Mouse (Mus musculus) small intestine, adult 2 months (tissue): Measurements from ENCODE around the gene Arhgdia. TPM values are rescaled to one million over a fixed set of nuclear protein-coding genes. Genes with fewer than 3 reads are reported as not detected.

Experiments used
- H3K27ac ChIP-seq: fragments of 200-500 bp; 2 replicates; pipeline ENCODE4 v1.5.1; 2012; ENCODE audit warnings: low read depth, low read length, control low read depth, inconsistent platforms; ENCODE audit not compliant: insufficient read depth
- H3K27me3 ChIP-seq: fragments of 200-500 bp; 2 replicates; pipeline ENCODE4 v1.6.1; 2012; ENCODE audit warnings: mild to moderate bottlenecking, moderate library complexity, low read length, inconsistent platforms; ENCODE audit not compliant: control insufficient read depth, insufficient read depth
- H3K36me3 ChIP-seq: fragments of 200-500 bp; 2 replicates; pipeline ENCODE4 v1.6.1; 2012; ENCODE audit warnings: mild to moderate bottlenecking, low read length, control low read depth, inconsistent platforms; ENCODE audit not compliant: control insufficient read depth, insufficient read depth
- H3K4me1 ChIP-seq: fragments of 200-500 bp; 2 replicates; pipeline ENCODE4 v1.6.1; 2012; ENCODE audit warnings: low read length, inconsistent platforms, mixed read lengths; ENCODE audit not compliant: control insufficient read depth, insufficient read depth, insufficient read length
- H3K4me3 ChIP-seq: fragments of 200-500 bp; 2 replicates; pipeline ENCODE4 v1.5.1; 2012; ENCODE audit warnings: low read depth, mild to moderate bottlenecking, control low read depth, inconsistent platforms, low read length, moderate library complexity
- CTCF ChIP-seq: fragments of 200-500 bp; IDR thresholded peaks from 2 replicates; pipeline ENCODE4 v1.5.1; 2012; ENCODE audit warnings: low read depth, mild to moderate bottlenecking, control low read depth, inconsistent platforms, low read length, moderate library complexity, mixed read lengths; ENCODE audit not compliant: insufficient replicate concordance, insufficient read length; ENCODE audit errors: extremely low read depth
- POLR2A ChIP-seq: fragments of 200-500 bp; IDR thresholded peaks from 2 replicates; pipeline ENCODE4 v1.6.1; 2012; ENCODE audit warnings: low read depth, mild to moderate bottlenecking, control low read depth, inconsistent platforms, low read length, moderate library complexity
- WGBS: fragments of 180-500 bp; shearing (Covaris S2); methylation state at CpG from one replicate; pipeline ENCODE4 v1.1.7; 2018; 5-methylcytosine and 5-hydroxymethylcytosine counted together
- polyA plus RNA-seq: library from polyadenylated mRNA; depleted of rRNA; stranded (reverse); fragments of >200 nt; gene quantifications from 2 replicates; pipeline ENCODE4 v1.2.3, GENCODE M21; 2012

The Arhgdia gene
- polyA plus RNA-seq, 1 experiment = 1,022 TPM

GRCm38 (mm10) chr11:120603545-120603944, 22.1 kb upstream of the Arhgdia start:
- Histone ChIP-seq H3K27ac (no peak overlapping the region), H3K27me3 (no peaks in the 10 kb centered on the region), H3K36me3 (peaks cover 14% of the 10 kb centered on the region; the same call in 1 of the 2 replicates), H3K4me3 (no peak overlapping the region), H3K4me1 (peaks cover 9% of the 10 kb centered on the region)
- TF ChIP-seq CTCF = no peak
- TF ChIP-seq POLR2A = no peak
- 83% methylated on average over 2 of the region's 2 CpGs for WGBS

GRCm38 (mm10) chr11:120600716-120601115, 19.3 kb upstream of the Arhgdia start:
- no peak overlapping the region for H3K27ac ChIP-seq
- TF ChIP-seq CTCF = no peak
- no peak for TF ChIP-seq POLR2A
- H3K36me3 ChIP-seq = peaks cover 21% of the 10 kb centered on the region
- H3K4me1 ChIP-seq = peaks cover 14% of the 10 kb centered on the region; the same call in 1 of the 2 replicates
- H3K4me3 ChIP-seq = no peak overlapping the region
- no peaks in the 10 kb centered on the region for H3K27me3 ChIP-seq
- WGBS = 87% methylated on average over 3 of the region's 3 CpGs

GRCm38 (mm10) chr11:120598990-120599549, 17.6 kb upstream of the Arhgdia start:
- no peak for TF ChIP-seq CTCF
- TF ChIP-seq POLR2A = no peak
- H3K4me1 ChIP-seq = peaks cover 14% of the 10 kb centered on the region; the same call in 1 of the 2 replicates
- peak overlapping the region; percentile 95 for H3K4me3 ChIP-seq
- 40% methylated on average over 17 of the region's 17 CpGs for WGBS
- H3K27ac ChIP-seq = peak overlapping the region; percentile 55; the same call in 1 of the 2 replicates
- H3K36me3 ChIP-seq = peaks cover 27% of the 10 kb centered on the region
- H3K27me3 ChIP-seq = no peaks in the 10 kb centered on the region

- under 1% methylated on average over 88 of the region's 88 CpGs for WGBS
- Histone ChIP-seq H3K36me3 (peaks cover 26% of the 10 kb centered on the region), H3K27ac (peak within 1 kb of the TSS; percentile 55), H3K4me3 (peak within 1 kb of the TSS; percentile 95), H3K4me1 (peaks cover 14% of the 10 kb centered on the region; the same call in 1 of the 2 replicates), H3K27me3 (no peaks in the 10 kb centered on the region)
- TF ChIP-seq CTCF (no peak), POLR2A (no peak; the same call in 1 of the 2 replicates)
Measured at GRCm38 (mm10) chr11:120598283-120598989, 17.0 kb upstream of the Arhgdia start, which contains the start of the genes Alyref and Anapc11. Alyref (minus strand) TSS chr11:120598365. Anapc11 (plus strand) TSS chr11:120598421.

- TF ChIP-seq CTCF = no peak
- no peak for TF ChIP-seq POLR2A
- 3% methylated on average over 92 of the region's 99 CpGs for WGBS
- peak overlapping the region; percentile 22; the same call in 1 of the 2 replicates for H3K27ac ChIP-seq
Measured at GRCm38 (mm10) chr11:120597240-120598235, 16.1 kb upstream of the Arhgdia start.

GRCm38 (mm10) chr11:120588531-120588930, 7.1 kb upstream of the Arhgdia start:
- no peaks in the 10 kb centered on the region for H3K4me1 ChIP-seq
- no peak overlapping the region for H3K4me3 ChIP-seq
- WGBS = 83% methylated on average over 6 of the region's 6 CpGs
- H3K27me3 ChIP-seq = no peaks in the 10 kb centered on the region
- TF ChIP-seq CTCF = no peak
- no peak for TF ChIP-seq POLR2A
- no peak overlapping the region for H3K27ac ChIP-seq
- peaks cover 36% of the 10 kb centered on the region for H3K36me3 ChIP-seq

More at GRCm38 (mm10) chr11:120597240-120598235, 16.1 kb upstream of the Arhgdia start:
- H3K36me3 ChIP-seq = peaks cover 32% of the 10 kb centered on the region
- peaks cover 14% of the 10 kb centered on the region; the same call in 1 of the 2 replicates for H3K4me1 ChIP-seq
- peak overlapping the region; percentile 95 for H3K4me3 ChIP-seq
- H3K27me3 ChIP-seq = no peaks in the 10 kb centered on the region
